Mouse (Mus musculus): ENCODE measurements at regions not wholly inside any gene's neighbourhood (a gene's known extent, or its start where the extent isn't known, plus 50 kb on each side); places are given as distances from the start of the nearest gene placed in this dataset.
A peak's percentile ranks its signal among the peaks of the same experiment; 100 is the strongest.

DNA sequence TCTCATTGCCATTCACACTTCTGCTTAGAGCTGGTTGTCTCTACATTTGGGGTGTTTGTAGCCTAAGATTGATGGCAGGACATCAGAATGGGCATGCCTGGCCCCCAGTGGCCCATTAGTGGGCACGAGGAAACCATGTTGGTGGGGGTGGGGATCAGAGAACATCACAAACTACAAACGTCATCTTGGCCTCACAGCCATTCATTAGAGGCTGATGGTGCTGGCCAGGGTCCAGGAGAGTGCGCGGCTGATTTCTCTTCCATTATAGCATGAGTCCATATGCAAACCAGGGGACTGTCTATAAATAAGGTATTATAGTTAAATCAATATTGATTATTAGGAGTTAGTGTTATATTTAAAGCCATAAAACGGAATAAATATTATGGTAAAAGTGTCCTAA, 67.9 kb downstream of the 3100002H09Rik start:
- no peak for DNase-seq

DNA sequence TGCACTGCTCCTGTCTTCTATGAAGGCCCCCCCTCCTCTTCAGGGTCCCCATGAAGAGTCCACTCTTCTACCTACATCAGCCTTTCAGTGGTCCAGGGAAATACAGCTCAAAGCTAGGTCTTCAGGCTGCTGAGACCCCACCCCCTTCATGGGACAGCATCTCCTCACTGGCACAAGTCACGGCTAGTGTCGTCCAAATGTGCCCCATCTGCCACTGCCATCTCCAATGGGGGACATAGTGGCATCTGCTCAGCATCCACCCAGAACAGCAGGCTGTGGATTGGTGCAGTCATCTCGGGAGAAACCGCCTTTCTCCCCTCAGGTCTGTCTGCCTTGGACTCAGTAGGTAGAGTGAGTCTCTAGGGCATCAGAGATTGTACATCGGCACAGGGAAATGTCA, 72.1 kb downstream of the 3100002H09Rik start:
- DNase-seq, result no peak

DNA sequence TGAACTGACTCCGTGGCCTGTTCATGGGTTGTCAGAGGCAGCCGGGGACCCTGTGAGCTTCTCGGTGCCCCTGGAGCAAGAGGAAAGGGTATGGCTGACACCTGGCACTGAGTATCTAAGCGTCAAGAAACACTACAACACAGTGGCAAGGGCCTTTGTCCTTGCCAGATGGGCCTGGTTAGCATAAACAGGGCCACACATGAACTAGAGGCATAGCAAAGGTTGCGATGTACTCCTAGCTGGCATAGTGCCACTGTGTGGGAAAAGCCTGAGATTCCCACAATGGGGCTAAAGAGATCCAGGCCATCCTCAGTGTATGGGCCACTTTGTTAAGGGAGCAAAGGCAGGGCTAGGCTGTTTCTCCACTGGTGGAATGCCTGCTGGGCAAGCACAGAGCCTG, 72.9 kb downstream of the 3100002H09Rik start:
- DNase-seq, result no peak

DNA sequence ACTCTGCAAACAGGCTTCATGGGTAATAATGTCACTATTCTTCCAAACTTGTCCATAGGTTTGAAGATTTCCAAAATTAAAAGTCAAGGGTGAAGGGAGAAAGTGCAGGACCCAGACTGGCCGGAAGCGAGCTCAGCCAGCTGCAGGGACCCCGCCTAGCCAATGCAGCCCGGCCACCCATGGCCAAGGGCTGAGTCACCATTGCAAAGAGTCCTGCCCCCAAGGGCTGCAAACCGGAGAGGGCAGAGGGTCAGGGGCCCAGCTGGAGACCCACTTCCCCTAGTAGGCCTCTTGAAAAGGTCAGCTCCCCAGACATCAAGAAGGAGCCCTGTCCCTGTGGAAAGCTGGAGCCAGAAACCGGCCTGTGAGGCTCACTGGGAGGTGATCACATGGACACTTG, 77.0 kb downstream of the 3100002H09Rik start:
- DNase-seq, result no peak

DNA sequence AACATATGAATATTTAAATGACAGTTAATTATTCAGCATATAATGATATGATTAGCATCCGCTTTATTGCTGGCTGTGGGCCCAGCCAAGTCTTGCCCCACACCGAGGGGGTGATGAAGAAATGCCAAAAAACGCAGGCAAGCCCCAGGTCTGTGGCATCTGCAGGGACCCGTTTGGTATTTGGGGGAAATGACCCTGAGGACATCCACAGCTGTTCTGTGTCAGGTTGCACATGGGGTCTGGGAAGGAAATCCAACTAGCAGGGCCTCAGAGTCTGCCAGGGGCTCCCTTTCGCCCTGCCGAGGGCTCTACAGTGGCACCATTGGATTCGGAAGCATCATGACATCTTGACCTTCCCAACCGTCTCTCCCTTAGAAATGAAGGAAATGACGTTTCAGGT, 80.0 kb downstream of the 3100002H09Rik start:
- no peak for DNase-seq

DNA sequence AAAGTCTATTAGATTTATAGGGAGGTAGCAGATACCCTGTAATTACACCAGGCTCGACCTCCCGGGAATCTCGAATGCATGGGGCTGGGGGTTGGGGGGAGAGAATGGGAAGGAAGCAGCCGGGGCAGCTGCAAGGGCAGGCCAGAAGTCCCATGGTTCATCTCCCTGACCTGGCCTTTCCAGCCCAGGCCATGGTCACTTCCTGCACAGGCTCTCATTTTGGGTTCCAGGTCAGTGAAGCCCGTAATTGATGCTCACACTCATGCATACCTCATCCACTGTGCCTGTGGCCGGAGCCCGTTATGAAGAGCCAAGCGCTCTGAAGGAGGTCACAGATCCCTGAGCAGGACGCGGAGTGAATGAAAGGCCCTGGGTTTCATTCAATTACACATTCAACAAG, 83.8 kb downstream of the 3100002H09Rik start:
- DNase-seq, result no peak

DNA sequence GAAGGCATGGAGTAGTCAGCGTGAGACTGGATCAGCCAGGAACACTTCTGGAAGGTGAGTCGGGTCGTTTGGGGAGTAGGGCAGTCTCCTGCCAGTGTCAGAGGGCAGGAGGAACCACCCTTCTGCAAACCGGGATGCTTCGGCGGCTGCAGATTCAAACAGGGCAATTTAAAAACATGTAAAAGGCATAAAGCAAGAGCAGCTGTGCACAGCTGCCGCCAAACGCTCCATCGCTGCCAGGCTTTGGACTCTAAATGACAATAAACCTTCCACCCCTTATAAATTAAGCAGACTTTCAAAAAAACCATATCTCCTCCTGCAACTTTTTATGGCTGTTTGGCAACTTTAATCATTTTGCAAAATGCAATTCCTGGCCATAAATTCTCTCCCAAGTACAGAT, 84.2 kb downstream of the 3100002H09Rik start:
- no peak for DNase-seq

DNA sequence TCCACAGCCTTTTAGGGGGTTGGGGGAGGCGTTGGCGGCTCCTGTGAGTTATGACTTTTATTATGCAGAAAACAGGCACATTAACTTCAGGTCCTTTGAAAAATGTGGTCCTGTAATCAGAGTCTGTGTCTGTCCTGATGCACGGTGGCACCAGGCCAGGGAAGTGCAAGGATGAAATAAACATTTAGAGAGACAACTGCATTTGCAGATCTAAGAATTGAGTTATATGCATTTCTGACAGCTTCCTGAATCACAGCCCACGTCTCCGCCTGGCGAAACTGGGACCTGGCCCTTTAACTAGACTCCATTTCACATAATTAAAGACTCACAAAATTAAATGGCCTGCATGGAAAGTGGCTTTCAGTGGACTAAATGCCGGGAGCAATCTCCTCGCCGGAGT, 90.3 kb downstream of the 3100002H09Rik start:
- DNase-seq, result no peak

DNA sequence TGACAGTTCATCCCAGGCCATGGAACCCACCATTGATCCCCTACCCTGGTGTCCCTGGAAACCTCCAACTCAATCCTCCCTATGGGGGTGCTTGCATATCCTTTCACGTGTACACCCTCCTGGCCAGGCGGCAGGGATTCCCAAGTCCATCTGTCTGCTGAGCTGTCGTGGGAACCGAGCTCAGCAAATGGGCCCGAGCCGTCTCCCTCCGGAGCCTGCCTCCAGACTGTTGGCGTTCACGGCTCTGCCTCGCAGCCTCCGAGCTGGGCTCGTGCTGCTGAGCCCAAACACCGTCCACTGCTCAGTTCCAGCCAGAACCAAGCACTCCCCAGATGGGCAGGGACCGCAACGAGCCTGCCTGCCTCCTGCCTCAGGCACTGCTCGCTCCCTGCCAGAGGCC, 98.8 kb downstream of the 3100002H09Rik start:
- DNase-seq, result no peak

DNA sequence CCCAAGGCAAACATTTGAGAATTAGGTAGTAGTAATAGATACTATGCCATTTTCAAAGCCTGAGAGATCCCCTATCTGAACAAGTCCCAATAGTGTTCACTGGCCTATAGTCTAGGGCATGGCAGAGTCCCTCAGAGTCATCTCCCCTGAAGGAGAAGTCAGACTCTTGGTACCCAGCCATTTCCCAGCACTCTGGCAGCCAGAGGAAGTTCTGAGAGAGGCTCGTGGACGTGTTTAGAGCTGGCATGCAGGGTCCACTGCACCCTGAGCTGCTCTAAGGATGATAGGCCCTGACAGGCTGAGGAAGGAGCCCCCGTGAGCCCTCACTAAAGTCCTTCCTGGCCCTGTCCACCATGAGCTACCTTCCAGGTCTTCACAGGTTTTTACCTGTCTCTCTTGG, 99.8 kb downstream of the 3100002H09Rik start:
- DNase-seq, result no peak

DNA sequence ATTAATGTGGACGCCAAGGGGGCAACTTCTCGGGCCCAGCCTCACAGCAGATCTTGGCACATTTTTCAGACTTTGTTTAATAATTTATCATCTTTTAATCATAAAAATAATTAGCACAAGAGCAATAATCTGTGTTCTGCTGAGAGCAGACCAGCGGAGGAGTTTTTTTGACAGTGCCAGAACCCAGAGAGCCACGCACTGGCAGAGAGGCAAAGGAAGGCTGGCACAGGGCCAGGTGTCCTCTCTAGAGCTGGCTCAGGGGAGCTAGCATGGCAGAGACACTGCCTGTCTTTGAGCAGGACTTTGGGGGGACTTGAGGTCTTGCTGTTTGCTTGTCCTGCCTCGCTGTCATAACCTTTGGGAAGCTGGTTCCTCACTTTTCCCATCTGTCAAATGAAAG, 100.9 kb downstream of the 3100002H09Rik start:
- no peak for DNase-seq

DNA sequence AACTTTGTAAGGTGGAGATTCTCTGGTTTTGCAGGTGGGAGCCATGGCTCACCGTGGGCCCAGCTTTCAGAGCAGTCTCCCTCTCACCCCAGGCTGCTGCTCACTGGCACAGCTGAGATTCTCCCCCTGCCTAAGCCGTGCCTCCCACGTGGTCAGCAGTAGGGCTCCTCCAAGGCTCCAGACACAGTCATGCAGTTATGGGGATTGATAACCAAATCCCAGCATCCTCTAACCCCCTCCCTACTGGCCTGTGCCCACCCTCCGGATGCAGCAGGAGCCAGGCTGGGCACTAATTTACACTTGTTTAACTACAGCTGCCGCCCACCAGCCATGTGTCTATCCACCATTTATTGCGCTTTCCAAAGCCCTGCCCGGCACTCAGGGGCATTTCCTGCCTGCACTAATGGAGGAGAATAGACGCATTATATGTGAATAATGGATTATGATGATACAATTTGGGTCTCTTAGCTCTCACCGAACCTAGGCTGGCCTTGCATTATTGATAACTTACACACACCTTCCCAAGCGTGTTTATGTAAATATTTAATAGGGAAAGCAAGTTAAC, 104.4 kb downstream of the 3100002H09Rik start:
- DNase-seq, result no peak

DNA sequence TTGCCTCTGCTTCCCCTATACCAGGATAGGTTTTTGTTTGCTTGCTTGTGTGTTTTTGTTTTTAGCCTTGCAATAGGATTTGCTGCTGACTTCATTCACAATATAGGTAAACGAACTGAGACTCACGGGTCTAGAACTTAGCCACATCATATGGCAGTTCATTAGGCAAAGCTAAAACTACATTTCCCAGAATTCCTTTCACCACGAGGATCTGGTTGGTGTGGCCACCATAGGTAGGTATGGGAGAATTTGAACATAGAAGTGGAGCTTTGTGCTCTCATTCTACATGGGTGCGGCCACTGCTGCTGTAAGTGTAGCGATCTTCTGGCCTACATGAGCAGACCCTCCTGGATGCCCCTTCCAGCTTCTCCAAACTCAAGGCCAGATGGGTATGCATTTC, 108.8 kb downstream of the 3100002H09Rik start:
- DNase-seq, result no peak

DNA sequence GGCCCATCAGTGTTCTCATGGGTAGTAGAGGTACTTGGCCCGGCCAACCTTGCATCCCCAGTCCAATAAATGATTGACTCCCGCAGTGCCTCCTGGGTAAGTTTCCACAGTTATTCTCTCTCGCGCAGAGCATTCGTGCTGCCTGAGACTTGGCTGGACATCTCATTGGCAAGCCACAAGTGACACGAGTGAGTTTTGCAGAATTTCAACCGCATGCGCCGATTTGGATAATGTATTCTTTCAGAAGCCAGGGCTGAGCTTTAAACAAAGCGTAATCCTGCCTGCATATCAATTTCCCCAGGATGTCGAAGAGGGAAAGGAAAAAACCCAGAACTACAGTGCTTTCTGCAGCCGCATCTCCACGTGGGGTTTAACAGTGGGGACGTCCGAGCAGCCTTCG, 112.6 kb downstream of the 3100002H09Rik start:
- no peak for DNase-seq

DNA sequence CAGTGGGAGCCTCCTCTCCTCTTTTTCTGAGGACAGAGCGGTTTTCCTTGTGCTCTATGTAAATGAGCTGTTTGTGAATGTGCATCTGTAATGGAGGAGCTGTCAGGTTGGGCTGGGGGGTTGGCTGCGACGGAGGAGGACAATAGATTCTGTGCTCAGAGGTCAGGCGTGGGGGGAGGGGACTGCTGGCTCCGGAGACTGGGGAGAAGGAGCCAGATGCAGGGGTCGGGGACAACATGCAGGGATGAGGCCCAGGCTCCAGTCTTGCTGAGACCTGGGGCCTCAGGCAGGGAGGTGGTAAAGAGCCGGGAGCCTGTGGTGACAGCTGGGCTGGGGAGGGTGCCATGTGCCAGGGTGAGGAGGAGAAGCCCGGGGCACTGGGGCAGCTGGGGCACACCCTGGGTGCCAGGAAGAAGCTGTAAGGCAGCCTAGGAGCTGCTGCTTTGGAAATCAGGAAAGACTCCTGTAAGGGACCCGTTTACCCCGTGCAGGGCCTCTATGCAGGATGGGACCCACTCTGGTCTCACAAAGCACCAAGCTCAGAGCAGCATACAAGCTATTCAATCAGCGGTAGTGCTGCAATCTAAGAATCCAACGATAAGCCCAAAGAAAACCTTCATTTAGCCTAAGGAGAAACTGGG, 124.5 kb downstream of the 3100002H09Rik start:
- DNase-seq, result no peak

DNA sequence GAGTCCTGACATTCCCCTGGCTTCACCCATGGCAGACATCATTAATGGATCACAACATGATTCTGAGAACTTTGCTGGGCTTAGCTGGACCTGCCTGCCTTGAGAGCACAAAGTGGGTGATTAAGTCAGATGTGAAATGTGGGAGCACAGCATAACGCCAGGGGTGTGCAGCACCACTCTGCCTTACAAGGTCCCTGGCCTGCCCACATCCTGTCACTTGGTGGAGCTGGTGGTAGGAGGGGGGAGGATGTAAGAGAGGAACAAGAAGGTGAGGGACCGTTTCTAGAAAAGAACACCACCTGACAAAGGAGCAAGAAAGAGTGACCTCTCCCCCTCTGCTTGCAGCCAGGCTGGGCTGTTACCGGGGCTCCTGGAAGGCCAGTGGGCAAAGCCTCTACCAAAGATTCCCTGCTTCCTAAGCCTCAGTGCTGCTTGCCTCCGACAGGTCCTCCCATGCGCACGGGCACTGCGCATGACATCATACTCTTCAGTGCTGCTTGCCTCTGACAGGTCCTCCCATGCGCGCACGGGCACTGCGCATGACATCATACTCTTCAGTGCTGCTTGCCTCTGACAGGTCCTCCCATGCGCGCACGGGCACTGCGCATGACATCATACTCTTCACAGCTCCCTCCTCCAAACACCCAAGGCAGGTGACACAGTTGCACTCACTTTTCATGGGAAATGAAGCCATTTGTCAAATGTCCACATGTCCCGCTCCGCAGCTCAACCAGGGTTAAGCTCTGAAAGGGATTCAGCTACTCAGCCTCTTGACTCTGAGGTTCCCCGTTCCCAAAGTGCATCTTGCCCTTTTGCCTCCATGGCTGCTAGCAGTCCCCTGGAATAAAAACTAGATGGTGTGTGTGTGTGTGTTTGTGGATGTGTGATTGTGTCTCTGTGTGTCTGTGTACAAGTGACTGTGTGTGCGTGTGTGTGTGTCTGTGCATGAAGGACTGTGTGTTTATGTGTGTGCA, 125.7 kb downstream of the 3100002H09Rik start:
- no peak for DNase-seq

DNA sequence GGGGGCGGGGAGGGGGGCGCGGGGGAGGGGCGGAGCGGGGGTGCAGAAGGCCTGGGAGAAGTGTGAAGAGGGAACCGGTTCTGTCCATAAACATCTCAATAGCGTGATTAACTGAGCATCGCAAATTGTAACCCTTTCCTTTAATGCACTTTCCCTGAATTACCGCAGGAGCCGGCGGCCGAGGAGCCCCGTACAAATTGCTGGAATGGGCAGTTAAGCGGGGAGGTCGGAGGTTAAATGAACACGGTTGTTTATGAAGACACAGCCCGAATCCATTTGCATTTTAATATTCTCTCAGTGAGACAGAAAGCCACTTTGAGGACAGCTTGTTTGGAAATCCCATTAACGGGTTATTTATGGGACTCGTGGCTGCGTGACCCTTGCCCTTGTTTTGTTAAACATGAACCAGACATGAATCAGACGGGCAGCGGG, 132.7 kb downstream of the 3100002H09Rik start:
- DNase-seq, result no peak

DNA sequence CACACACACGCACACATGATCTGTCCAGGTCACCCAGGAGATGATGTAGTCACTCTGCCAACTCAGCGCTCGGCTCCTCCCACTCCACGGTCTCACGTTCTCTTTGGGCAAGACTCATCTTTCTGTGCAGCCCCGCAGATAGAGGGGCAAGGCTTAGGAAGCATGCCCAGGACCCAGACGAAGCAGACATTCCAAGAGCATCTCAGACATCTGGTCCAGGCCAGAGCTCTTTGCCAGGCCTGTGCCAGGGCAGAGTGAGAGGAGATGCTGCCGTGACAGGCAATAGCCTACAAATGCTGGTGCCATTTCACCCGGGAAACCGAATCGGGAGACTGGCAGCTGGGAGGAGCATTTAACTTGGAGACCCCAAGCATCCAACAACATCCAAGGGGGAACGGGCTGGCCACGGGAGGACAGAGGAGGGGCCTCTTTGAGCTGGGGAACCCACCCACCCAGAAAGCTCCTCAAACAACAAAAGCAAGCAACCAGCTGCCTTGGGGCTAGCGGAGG, 133.2 kb downstream of the 3100002H09Rik start:
- no peak for DNase-seq

DNA sequence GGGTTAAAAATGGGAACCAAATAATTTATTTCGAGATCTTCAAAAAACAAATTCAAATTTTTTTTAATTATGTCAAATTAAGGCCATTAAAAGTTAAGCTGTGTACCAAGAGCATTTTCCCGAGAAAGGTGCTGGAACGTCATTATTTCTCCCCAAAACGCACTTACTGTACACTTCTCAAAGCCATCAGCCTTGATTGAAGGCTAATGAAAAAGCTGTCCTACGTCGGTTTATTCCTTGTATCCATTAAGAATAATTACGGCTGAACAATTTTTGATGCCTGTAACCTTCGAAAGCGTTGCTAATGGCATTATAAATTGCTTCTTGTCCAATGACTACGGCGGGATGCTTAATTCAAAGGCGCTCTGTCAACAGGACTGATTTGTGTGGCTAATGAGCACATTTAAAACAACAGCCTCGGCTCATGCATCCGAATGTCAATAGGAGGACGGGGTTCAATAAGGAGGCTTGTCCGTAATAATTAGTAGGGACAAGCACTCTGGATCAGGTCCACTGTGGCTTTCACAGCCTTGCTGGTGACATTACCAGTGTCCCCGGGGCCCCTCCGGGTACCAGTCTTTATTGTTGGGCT, 145.3 kb downstream of the 3100002H09Rik start:
- DNase-seq, result no peak

DNA sequence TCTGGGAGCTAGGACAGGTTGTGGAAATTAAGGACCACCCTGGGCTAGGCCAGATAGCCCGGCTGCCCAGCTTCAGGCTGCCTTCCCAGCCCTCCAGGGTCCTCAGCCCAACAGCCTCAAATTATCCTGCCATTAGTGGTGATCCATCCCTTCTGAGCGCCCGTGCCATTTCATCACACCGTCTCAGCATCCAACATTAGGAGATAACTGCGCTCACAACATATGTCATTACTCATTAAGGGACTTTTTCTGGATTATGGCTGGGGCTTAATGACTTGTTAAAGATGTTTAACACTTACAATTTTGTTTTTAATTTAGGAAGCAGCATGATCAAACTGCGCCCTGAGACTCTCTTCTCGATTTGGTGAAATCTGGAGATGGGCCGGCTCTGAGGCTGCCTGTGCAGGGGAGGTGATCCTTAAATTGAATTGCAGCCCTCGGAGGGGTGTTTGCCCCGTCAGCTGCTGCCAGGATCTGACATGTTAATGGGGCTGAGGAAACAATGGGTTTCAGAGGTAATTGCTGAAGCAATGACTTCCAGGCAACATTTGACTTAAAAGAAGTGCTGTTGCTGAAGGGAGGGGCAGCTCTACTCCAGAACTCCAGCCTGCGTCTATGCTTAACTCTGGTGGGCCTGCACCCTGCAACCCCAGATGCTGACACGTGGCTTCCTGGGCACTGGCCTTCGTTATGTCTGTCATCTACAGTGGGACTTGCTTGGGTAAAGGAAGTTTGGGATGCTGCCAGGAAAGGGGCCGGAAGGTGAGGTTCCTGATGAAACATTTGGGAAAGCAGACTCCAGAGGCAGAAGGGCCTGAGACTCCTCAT, 154.9 kb downstream of the 3100002H09Rik start:
- no peak for DNase-seq

DNA sequence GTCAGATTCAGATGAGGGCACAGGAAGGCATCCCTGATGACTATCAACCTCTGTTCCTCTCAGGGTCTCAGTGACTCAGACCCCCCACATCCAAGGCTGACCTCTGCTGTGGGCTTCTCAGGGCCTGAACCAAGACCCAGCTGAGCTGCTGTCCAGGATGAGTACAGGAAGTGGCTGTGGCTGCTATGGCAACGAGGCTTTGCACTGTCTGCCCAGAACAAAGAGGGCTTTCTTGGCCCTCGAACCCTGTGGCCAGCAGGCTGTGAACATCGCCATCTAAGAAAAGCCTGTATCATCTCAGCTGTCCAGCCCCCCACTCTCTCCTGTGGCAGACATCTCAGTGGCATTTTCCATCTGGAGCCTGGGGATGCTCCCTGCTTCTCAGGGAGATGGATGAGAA, 159.5 kb downstream of the 3100002H09Rik start:
- peak; percentile 5 for DNase-seq

DNA sequence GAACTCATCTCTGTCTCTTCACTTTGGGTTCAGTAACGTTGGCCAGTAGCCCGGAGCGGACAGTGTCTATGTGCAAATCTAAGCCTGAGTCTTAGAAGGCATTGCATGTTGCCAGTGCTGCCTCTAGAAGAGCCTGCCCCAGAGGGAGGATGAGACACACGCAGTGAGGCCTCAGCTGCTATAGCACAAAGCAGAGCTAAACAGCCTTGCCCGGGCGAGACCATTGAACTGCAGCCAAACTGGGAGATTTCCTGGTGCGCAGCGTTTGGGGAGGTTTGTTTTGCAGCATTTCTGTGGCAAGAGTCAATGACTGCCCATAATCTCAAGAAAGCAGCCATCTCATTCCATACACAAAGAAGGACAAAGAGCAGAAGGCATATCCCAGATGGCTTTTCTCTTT, 164.0 kb downstream of the 3100002H09Rik start:
- DNase-seq, result peak; percentile 3
